Mouse (Mus musculus) kidney, adult 2 months (tissue): ENCODE data around the gene Snx29. TPM values are rescaled to one million over a fixed set of nuclear protein-coding genes. Genes with fewer than 3 reads are reported as not detected.
"Not testable (repeated sequence)": the region's sequence is repeated elsewhere in the genome, so short reads cannot be mapped to it uniquely, and the experiment has no call there.

ENCODE experiments used
- DNase-seq: peaks from one replicate; pipeline ENCODE4 v3.0.0; 2021
- H3K27ac ChIP-seq: fragments of 200-500 bp; 2 replicates; pipeline ENCODE4 v1.5.1; 2012; ENCODE audit warnings: low read depth, low read length, control low read depth, inconsistent platforms; ENCODE audit not compliant: insufficient read depth
- H3K27me3 ChIP-seq: fragments of 200-500 bp; replicated peaks from 2 replicates; pipeline ENCODE4 v1.6.1; 2012; ENCODE audit warnings: mild to moderate bottlenecking, moderate library complexity, low read length, inconsistent platforms; ENCODE audit not compliant: control insufficient read depth, insufficient read depth
- H3K36me3 ChIP-seq: fragments of 200-500 bp; 2 replicates; pipeline ENCODE4 v1.6.1; 2012; ENCODE audit warnings: mild to moderate bottlenecking, moderate library complexity, low read length, inconsistent platforms; ENCODE audit not compliant: control insufficient read depth, insufficient read depth
- H3K4me1 ChIP-seq: fragments of 200-500 bp; 2 replicates; pipeline ENCODE4 v1.6.1; 2011; ENCODE audit warnings: low read length; ENCODE audit not compliant: control insufficient read depth, insufficient read depth
- H3K4me3 ChIP-seq: fragments of 200-500 bp; 2 replicates; pipeline ENCODE4 v1.5.1; 2011; ENCODE audit warnings: mild to moderate bottlenecking, low read depth, low read length, control low read depth; ENCODE audit not compliant: insufficient read depth
- CTCF ChIP-seq: fragments of 200-500 bp; conservative IDR thresholded peaks from 2 replicates; pipeline ENCODE4 v1.5.1; 2011; ENCODE audit warnings: low read depth, mild to moderate bottlenecking, control low read depth, low read length, moderate library complexity, mixed read lengths; ENCODE audit not compliant: insufficient read depth, insufficient read length
- POLR2A ChIP-seq: fragments of 200-500 bp; IDR thresholded peaks from one replicate; pipeline ENCODE4 v1.6.1; 2011; ENCODE audit warnings: low read depth, low read length, control low read depth
- WGBS: fragments of 180-500 bp; shearing (Covaris S2); methylation state at CpG from one replicate; pipeline ENCODE4 v1.1.7; 2018; 5-methylcytosine and 5-hydroxymethylcytosine counted together
- polyA plus RNA-seq: library from polyadenylated mRNA; depleted of rRNA; stranded (reverse); fragments of >200 nt; gene quantifications from 2 replicates; pipeline ENCODE4 v1.2.3, GENCODE M21; 2012

The Snx29 gene
- polyA plus RNA-seq, 1 experiment: 64.8 TPM

DNA sequence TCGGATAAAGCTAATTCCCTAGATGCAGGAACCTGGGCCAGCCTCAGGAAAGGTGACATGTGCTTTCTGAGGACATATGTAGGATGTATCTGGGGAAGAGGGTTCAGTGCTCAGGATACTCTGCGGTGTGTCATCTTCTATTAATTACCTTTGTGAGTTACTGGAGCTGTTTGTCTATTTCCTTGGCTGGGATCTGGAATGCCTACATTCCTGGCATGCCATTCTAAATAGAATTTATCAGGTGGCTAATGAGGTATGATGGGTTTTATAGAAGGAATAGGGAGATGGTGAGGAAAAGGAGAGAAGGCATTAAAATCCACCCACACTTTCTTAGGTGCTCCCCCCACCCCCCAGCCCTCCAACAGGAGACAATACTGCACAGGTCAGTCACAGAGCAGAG lies 178.9 kb downstream of the Snx29 start:
- no peak for DNase-seq

DNA sequence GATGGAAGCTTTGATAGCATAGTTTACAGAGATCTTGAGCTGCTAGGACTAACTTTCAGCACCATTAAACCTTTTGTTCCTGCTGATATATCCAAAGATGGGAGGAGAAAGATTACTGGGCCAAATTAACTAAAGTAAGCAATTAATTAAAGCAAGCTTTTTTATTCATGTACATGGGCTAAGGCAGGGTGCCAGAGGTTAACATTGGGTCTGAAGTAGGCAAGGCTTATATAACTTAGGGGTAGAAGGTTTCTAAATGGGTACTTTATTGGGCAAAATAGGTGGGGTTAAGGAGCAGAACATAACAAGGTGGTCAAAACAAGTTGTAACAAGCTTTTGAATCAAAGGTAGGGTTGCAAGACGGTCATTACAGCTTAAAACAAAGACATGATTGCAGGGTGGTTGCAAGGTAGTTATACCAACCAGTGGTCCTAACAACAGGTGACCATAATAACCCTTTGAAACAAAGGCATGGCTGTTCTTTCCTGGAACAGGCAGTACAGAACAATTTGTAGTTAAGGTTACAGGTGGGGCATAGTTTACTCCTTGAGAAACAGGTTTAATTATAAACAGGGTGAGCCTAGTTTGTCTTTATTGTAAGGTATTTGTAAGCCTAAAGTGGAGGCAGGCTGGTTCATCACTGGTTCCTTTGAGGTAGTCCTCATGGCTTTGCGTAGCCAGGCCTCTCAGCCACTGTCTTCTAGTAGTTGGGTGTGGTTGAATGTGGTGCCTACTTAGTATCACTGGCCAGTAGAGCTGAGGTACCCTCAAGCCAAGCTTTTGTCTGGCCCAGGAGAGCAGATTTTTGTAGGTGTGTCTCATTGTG lies 182.2 kb downstream of the Snx29 start:
- Histone ChIP-seq H3K27me3 (no peaks in the 10 kb centered on the region), H3K27ac (peak overlapping the region; percentile 92), H3K4me3 (no peak overlapping the region), H3K36me3 (peaks cover 2% of the 10 kb centered on the region; the same call in 1 of the 2 replicates), H3K4me1 (peaks cover 64% of the 10 kb centered on the region)
- DNase-seq: peak; percentile 77
- 52% methylated on average over 2 of the region's 2 CpGs for WGBS
- TF ChIP-seq POLR2A: no peak
- no peak for TF ChIP-seq CTCF

More for the DNA sequence above, 178.9 kb downstream of the Snx29 start:
- 45% methylated on average over 2 of the region's 2 CpGs for WGBS
- Histone ChIP-seq H3K4me3 (no peak overlapping the region), H3K27ac (peak overlapping the region; percentile 27), H3K27me3 (no peaks in the 10 kb centered on the region), H3K36me3 (peaks cover 2% of the 10 kb centered on the region; the same call in 1 of the 2 replicates), H3K4me1 (peaks cover 67% of the 10 kb centered on the region)
- no peak for TF ChIP-seq POLR2A

GRCm38 (mm10) chr16:11505492-11506176 lies 182.9 kb downstream of the Snx29 start:
- TF ChIP-seq CTCF (no peak), POLR2A (no peak)
- Histone ChIP-seq H3K4me3 (no peak overlapping the region), H3K27ac (peak overlapping the region; percentile 92), H3K27me3 (no peaks in the 10 kb centered on the region), H3K4me1 (peaks cover 65% of the 10 kb centered on the region), H3K36me3 (peaks cover 2% of the 10 kb centered on the region; the same call in 1 of the 2 replicates)
- peak; percentile 93 for DNase-seq
- WGBS: 19% methylated on average over 5 of the region's 5 CpGs

- Histone ChIP-seq H3K27me3 (no peaks in the 10 kb centered on the region), H3K4me1 (peaks cover 56% of the 10 kb centered on the region), H3K4me3 (no peak overlapping the region), H3K27ac (peak overlapping the region; percentile 89), H3K36me3 (no peaks in the 10 kb centered on the region; the same call in 1 of the 2 replicates)
- no peak for DNase-seq
- WGBS: 74% methylated on average over 9 of the region's 9 CpGs
- no peak for TF ChIP-seq CTCF
- TF ChIP-seq POLR2A: no peak
Measured at GRCm38 (mm10) chr16:11507188-11507731, 184.6 kb downstream of the Snx29 start.

GRCm38 (mm10) chr16:11508341-11508740 lies 185.6 kb downstream of the Snx29 start:
- peak overlapping the region; percentile 95 for H3K27ac ChIP-seq
- DNase-seq: peak; percentile 89
- WGBS: 45% methylated on average over 7 of the region's 7 CpGs
- no peaks in the 10 kb centered on the region; the same call in 1 of the 2 replicates for H3K36me3 ChIP-seq
- no peak overlapping the region for H3K4me3 ChIP-seq
- peaks cover 56% of the 10 kb centered on the region for H3K4me1 ChIP-seq
- no peaks in the 10 kb centered on the region for H3K27me3 ChIP-seq
- TF ChIP-seq POLR2A (no peak), CTCF (no peak)

DNA sequence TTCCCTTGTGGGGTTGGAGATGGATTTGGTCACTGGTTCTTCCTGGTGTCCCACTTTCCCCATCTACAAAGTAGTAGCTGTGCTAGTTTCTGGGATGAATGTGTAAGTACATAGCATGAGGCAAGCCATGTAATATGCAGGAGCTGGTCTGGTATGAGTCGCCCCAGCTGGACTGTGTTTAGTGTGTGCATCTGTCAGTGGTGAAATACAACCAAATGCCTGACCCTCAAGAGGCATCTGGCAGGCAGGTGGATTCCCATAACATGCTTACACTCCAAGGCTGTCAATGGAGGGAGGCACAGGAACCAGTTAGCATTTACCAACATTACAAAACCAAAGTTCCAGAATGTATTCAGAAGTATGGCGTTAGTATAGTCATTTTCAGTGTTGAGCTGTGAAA lies 187.7 kb downstream of the Snx29 start:
- H3K4me3 ChIP-seq: no peak overlapping the region
- H3K36me3 ChIP-seq: no peaks in the 10 kb centered on the region; the same call in 1 of the 2 replicates
- peaks cover 45% of the 10 kb centered on the region for H3K4me1 ChIP-seq
- H3K27ac ChIP-seq: peak overlapping the region; percentile 67
- 81% methylated on average over 2 of the region's 2 CpGs for WGBS
- no peaks in the 10 kb centered on the region for H3K27me3 ChIP-seq
- no peak for DNase-seq
- TF ChIP-seq CTCF (no peak), POLR2A (no peak)

DNA sequence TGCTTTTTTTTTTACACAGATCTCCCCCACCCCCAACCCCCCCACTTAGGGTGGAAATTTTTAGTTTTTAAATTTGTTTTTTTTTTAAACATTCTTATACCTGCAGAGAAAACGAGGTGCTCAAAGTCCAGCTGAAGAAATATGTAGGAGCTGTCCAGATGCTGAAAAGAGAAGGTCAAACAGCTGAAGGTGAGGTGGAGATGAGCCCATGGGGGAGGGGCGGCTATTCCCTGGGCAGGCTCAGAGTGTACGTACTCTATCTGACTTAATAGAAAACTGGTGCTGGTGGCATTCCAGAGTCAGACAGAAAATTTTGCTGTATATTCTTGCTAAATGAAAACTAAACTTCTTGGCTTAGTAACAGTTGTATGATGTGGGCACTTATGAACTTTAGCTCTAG lies 188.1 kb downstream of the Snx29 start:
- peaks cover 41% of the 10 kb centered on the region for H3K4me1 ChIP-seq
- 44% methylated on average over 3 of the region's 3 CpGs for WGBS
- H3K27ac ChIP-seq: peak overlapping the region; percentile 74
- TF ChIP-seq POLR2A (no peak), CTCF (no peak)
- no peaks in the 10 kb centered on the region for H3K27me3 ChIP-seq
- no peak overlapping the region for H3K4me3 ChIP-seq
- no peaks in the 10 kb centered on the region; the same call in 1 of the 2 replicates for H3K36me3 ChIP-seq
- peak; percentile 85 for DNase-seq

- Histone ChIP-seq H3K4me1 (peaks cover 37% of the 10 kb centered on the region), H3K27ac (peak overlapping the region; percentile 74)
- not testable (repeated sequence) for DNase-seq, H3K4me3 ChIP-seq, H3K27me3 ChIP-seq, H3K36me3 ChIP-seq
- WGBS: 45% methylated on average over 7 of the region's 7 CpGs
Measured at GRCm38 (mm10) chr16:11511696-11512095, 189.0 kb downstream of the Snx29 start.
